Mouse (Mus musculus): Measurements from ENCODE around the gene Pax8. TPM values are rescaled to one million over a fixed set of nuclear protein-coding genes. Genes with fewer than 3 reads are reported as not detected.
A peak's percentile ranks its signal among the peaks of the same experiment; 100 is the strongest.

The Pax8 gene
- polyA plus RNA-seq, 1 experiment from 2014 or later = 0.13 TPM

- 86% methylated on average over 2 of the region's 2 CpGs for WGBS
- Histone ChIP-seq H3K27ac (no peak overlapping the region), H3K9ac (no peak overlapping the region), H3K4me1 (no peaks in the 10 kb centered on the region), H3K4me2 (no peak overlapping the region), H3K9me3 (no peaks in the 10 kb centered on the region), H3K36me3 (no peaks in the 10 kb centered on the region), H3K4me3 (no peak overlapping the region), H3K27me3 (no peaks in the 10 kb centered on the region)
- no peak for ATAC-seq (ENCODE audit: insufficient number of reproducible peaks, low FRiP score, low TSS enrichment, low read depth)
Measured at GRCm38 (mm10) chr2:24434670-24435069, 40.7 kb downstream of the Pax8 start.

DNA sequence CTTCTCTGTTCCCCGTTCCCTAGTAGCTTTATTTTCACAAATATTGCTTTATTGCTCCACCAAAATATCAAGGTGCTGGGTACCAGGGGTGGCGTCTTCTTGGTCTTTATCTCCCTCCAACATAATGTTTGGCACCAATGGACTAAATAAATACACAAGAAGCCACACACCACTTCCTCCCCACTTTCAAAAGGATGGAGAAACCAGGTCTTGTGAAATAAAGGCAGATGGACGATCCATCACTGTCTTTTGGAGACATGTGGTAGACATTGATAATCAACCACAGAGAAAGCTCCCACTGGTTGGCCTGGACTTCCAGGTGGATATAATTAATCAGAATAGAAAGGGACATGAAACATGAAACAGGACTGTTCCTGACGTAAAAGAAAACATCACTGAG is 45.6 kb downstream of the Pax8 start:
- H3K4me3 ChIP-seq = no peak overlapping the region
- no peaks in the 10 kb centered on the region for H3K4me1 ChIP-seq
- H3K9me3 ChIP-seq = no peaks in the 10 kb centered on the region
- no peak overlapping the region for H3K27ac ChIP-seq
- H3K27me3 ChIP-seq = no peaks in the 10 kb centered on the region
- H3K9ac ChIP-seq = no peak overlapping the region
- 71% methylated on average over 4 of the region's 4 CpGs for WGBS
- no peak for ATAC-seq (ENCODE audit: insufficient number of reproducible peaks, low FRiP score, low TSS enrichment, low read depth)
- no peaks in the 10 kb centered on the region for H3K36me3 ChIP-seq
- H3K4me2 ChIP-seq = no peak overlapping the region

DNA sequence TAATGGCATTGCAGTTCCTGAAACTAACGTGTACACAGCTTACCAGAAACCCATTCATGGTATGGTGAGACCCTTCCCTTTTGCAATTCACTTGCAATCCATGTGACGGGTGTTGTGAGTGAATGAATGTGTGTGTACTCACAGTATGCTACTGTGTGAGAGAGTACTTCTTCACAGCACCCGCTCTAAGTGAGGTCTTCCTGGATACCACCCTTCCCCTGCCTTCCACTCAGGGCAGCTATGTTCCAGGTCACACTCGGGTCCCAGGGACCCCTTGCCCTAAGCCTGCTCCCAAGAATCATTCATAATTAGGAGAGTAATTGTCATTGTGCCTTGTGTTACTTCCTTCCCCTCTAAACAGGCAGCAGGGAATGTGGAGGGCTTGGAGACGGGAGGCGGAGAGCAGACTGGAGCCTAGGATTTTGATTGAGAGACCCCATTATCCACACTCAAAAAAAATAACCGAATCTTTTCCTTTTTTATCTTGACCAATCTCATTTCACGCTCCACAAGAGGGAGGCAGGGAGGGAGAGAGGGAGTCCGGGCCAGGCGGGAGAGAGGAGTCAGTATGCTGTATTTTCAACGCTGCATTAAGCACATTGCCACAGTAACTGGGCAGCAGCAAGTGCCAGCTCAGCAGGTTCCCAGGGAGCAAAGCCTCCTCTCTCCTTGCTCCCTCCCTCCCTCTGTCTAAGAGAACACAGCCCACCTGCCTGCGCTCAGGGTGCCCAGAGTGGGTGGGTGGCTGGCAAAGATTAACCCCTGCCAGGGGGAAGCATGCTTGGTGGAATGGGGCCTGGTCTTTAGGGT is 47.3 kb downstream of the Pax8 start:
- no peaks in the 10 kb centered on the region for H3K9me3 ChIP-seq
- no peak overlapping the region for H3K9ac ChIP-seq
- H3K4me2 ChIP-seq = no peak overlapping the region
- H3K27ac ChIP-seq = no peak overlapping the region
- H3K4me1 ChIP-seq = no peaks in the 10 kb centered on the region
- WGBS = 63% methylated on average over 12 of the region's 12 CpGs
- no peak for ATAC-seq (ENCODE audit: insufficient number of reproducible peaks, low FRiP score, low TSS enrichment, low read depth)
- no peak overlapping the region for H3K4me3 ChIP-seq
- H3K36me3 ChIP-seq = no peaks in the 10 kb centered on the region
- no peaks in the 10 kb centered on the region for H3K27me3 ChIP-seq

DNA sequence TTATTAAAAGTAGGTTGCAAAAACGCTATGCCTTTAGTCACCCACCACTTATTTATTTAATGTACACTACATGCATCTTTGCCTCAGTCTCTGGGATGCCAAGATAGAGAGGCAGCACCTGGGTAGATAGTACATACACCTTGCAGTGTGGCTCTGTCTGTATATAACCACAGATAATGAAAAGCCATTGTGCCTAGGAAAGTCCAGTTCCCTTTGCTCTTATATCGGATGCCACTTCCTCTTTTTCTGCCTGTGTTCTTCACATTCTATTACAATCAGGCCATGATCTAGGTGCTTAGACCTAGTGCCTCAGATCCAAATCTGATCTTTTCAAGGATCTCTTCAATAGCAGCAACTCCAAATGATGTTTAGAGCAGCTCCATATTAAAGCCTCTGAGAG is 49.8 kb downstream of the Pax8 start:
- Histone ChIP-seq H3K27me3 (no peaks in the 10 kb centered on the region), H3K9me3 (no peaks in the 10 kb centered on the region), H3K4me1 (no peaks in the 10 kb centered on the region), H3K27ac (no peak overlapping the region), H3K36me3 (no peaks in the 10 kb centered on the region), H3K9ac (no peak overlapping the region), H3K4me2 (no peak overlapping the region), H3K4me3 (no peak overlapping the region)
- no peak for ATAC-seq (ENCODE audit: insufficient number of reproducible peaks, low FRiP score, low TSS enrichment, low read depth)
- 88% methylated on average over 2 of the region's 2 CpGs for WGBS

DNA sequence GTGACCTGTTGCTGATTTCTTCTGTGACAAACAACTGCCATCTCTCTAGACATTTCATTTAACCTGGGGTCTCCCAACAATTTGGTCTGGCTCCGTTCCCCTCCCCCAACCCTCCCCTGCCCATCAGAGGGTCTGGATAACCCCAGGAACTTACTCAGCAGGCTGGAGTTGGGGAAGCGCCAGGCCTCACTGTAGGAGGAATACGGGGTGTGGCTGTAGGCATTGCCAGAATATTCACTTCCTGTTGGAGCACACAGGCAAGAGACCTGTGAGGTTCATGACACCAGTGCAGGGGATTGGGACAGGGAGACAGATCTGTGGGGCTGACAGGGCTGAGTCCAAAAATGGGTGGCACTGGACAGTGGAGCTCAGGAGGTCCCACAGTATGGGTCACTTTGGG is 52.6 kb downstream of the Pax8 start:
- Histone ChIP-seq H3K4me3 (no peak overlapping the region), H3K4me2 (no peak overlapping the region), H3K9ac (no peak overlapping the region), H3K27me3 (no peaks in the 10 kb centered on the region), H3K36me3 (no peaks in the 10 kb centered on the region), H3K27ac (no peak overlapping the region), H3K9me3 (no peaks in the 10 kb centered on the region), H3K4me1 (no peaks in the 10 kb centered on the region)
- 71% methylated on average over 3 of the region's 3 CpGs for WGBS
- no peak for ATAC-seq (ENCODE audit: insufficient number of reproducible peaks, low FRiP score, low TSS enrichment, low read depth)

DNA sequence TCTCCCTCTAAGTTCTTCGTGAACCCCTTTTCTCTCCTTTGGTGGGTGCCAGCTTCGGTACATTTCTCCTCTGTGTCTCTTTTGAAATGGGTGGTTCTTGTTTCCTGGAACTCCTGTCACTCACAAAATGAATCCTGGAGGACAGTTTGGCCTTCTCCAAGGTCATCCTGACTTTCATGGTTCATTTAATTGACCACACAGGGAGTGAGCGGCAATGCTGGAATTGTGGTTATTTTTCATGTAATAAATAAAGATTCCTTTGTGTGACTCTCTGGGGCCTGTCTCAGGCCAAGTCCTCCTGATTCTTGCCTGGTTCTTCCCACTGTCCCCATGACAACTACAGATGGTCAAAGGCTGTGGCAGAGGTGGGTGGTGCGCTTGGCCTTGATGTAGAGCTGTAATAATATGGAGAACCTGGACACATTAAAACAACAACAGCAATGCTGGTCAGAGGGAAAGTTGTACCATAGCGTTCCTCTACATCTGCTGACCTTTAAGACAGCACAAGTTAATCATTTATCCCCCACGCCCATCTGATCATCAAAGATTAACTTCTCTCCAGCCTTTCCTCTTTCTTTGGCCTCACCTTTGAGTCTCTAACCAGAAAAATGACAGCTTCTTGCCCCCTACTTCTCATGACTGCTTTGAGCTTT is 54.1 kb downstream of the Pax8 start:
- H3K4me2 ChIP-seq = no peak overlapping the region
- ATAC-seq (ENCODE audit: insufficient number of reproducible peaks, low FRiP score, low TSS enrichment, low read depth) = no peak
- no peaks in the 10 kb centered on the region for H3K27me3 ChIP-seq
- H3K27ac ChIP-seq = no peak overlapping the region
- no peaks in the 10 kb centered on the region for H3K36me3 ChIP-seq
- H3K9me3 ChIP-seq = no peaks in the 10 kb centered on the region
- peaks cover 8% of the 10 kb centered on the region for H3K4me1 ChIP-seq
- no peak overlapping the region for H3K9ac ChIP-seq
- 89% methylated on average over 6 of the region's 6 CpGs for WGBS
- H3K4me3 ChIP-seq = no peak overlapping the region

DNA sequence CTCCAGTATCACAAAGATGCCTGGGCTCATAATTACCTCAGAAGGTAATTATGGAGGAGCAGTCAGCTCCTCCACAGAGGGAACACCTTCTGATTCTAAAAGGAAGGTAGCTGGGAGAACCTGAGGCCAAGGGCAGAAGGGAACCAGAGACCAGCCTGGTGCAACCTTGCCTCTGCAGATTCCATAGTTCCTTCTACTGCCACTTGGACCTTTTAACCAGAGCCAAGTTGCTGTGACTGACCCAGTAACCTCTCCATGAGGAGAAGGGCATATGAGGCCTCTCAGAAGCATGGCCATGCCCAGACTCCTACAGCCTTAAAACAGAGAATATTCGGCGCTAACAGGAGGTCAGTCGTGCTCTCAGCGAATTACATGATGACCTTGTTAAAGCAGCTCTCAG is 57.8 kb downstream of the Pax8 start:
- Histone ChIP-seq H3K4me1 (peaks cover 10% of the 10 kb centered on the region), H3K4me3 (no peak overlapping the region), H3K9me3 (no peaks in the 10 kb centered on the region), H3K9ac (no peak overlapping the region), H3K27me3 (peaks cover 3% of the 10 kb centered on the region; the same call in 1 of the 2 replicates), H3K27ac (no peak overlapping the region), H3K36me3 (no peaks in the 10 kb centered on the region), H3K4me2 (no peak overlapping the region)
- ATAC-seq (ENCODE audit: insufficient number of reproducible peaks, low FRiP score, low TSS enrichment, low read depth) = no peak
- WGBS = 85% methylated on average over 4 of the region's 4 CpGs

DNA sequence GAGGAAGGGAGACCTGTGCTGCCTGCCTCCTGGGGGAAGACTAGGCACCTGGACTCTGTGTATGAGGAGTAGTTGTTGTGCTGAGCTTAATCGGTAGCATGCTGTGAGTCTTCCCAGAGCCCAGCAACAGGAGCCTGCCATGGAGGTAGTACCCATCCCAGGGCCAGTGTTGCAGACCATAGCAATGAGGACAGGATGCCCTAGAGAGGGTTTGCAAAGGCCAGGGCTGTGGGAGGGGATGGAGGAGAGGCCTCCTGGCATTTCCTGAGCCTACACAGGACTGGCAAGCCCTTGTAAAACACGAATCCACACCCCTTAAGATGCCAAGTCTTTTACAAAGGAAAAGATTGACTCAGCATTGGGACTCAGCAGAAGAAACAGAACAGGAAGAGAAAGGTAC is 58.3 kb downstream of the Pax8 start:
- no peaks in the 10 kb centered on the region for H3K9me3 ChIP-seq
- WGBS = 12% methylated on average over 2 of the region's 2 CpGs
- no peak overlapping the region for H3K4me2 ChIP-seq
- H3K27ac ChIP-seq = no peak overlapping the region
- H3K27me3 ChIP-seq = peaks cover 3% of the 10 kb centered on the region; the same call in 1 of the 2 replicates
- 0 out of 2 replicates have a peak, but pooled peaks have one; percentile 14 for ATAC-seq (ENCODE audit: insufficient number of reproducible peaks, low FRiP score, low TSS enrichment, low read depth)
- peaks cover 10% of the 10 kb centered on the region for H3K4me1 ChIP-seq
- H3K36me3 ChIP-seq = no peaks in the 10 kb centered on the region
- no peak overlapping the region for H3K4me3 ChIP-seq
- no peak overlapping the region for H3K9ac ChIP-seq

- Histone ChIP-seq H3K4me2 (no peak overlapping the region), H3K36me3 (no peaks in the 10 kb centered on the region), H3K27me3 (peaks cover 3% of the 10 kb centered on the region; the same call in 1 of the 2 replicates), H3K4me3 (no peak overlapping the region), H3K9me3 (no peaks in the 10 kb centered on the region), H3K4me1 (peaks cover 10% of the 10 kb centered on the region), H3K9ac (no peak overlapping the region), H3K27ac (no peak overlapping the region)
- WGBS = 3% methylated on average over 9 of the region's 9 CpGs
- ATAC-seq (ENCODE audit: insufficient number of reproducible peaks, low FRiP score, low TSS enrichment, low read depth) = 0 out of 2 replicates have a peak, but pooled peaks have one; percentile 22
Measured at GRCm38 (mm10) chr2:24416668-24417067, 58.7 kb downstream of the Pax8 start.

DNA sequence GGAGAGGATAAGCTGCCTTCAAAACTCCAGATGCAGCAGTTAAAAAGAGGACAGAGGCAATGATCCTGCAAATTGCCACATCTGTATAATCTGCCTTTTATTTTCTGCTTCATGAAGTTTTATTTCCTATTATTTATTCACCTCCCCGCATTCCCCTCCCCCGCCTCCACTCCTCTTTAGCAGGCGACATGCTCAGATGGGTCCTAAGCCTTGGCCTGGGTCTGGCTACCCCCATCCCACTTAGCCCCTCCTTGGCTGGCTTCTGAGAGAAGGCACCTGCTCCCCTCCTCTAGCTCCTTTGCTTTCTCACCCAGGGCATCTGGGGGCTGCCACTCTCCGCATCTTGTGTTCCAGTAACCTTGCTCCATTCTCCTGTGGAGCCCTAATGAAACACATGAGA is 61.7 kb downstream of the Pax8 start:
- Histone ChIP-seq H3K36me3 (no peaks in the 10 kb centered on the region), H3K4me3 (no peak overlapping the region), H3K27ac (no peak overlapping the region), H3K9ac (no peak overlapping the region), H3K4me1 (peaks cover 10% of the 10 kb centered on the region), H3K4me2 (no peak overlapping the region), H3K9me3 (no peaks in the 10 kb centered on the region), H3K27me3 (peaks cover 3% of the 10 kb centered on the region; the same call in 1 of the 2 replicates)
- ATAC-seq (ENCODE audit: insufficient number of reproducible peaks, low FRiP score, low TSS enrichment, low read depth) = no peak
- 80% methylated on average over 4 of the region's 4 CpGs for whole genome bisulfite sequencing

- H3K27ac ChIP-seq = no peak overlapping the region
- H3K27me3 ChIP-seq = peaks cover 3% of the 10 kb centered on the region; the same call in 1 of the 2 replicates
- H3K4me2 ChIP-seq = no peak overlapping the region
- H3K9ac ChIP-seq = no peak overlapping the region
- no peaks in the 10 kb centered on the region for H3K36me3 ChIP-seq
- no peak for ATAC-seq (ENCODE audit: insufficient number of reproducible peaks, low FRiP score, low TSS enrichment, low read depth)
- peaks cover 10% of the 10 kb centered on the region for H3K4me1 ChIP-seq
- H3K4me3 ChIP-seq = no peak overlapping the region
- H3K9me3 ChIP-seq = no peaks in the 10 kb centered on the region
- 73% methylated on average over 3 of the region's 3 CpGs for WGBS
Measured at GRCm38 (mm10) chr2:24413172-24413571, 62.2 kb downstream of the Pax8 start.

DNA sequence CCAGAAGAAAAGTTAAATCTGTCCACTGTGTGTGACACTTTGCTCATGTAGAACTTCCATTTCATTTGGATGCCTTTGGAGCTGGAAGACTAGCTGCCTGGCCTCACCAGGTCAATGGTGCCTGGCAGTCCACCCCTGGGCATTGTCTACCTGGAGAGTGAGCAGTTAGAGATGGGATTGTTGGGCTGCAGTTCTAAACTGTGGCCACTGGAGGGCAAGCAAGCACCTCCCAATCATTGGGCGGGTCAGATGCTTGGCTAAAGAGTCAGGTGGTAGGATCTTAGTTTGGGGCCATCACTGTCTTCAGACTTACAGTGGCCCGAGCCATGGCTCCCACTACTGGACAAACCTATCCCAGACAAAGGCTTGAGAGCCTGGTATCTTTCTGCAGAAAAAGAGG is 66.2 kb downstream of the Pax8 start:
- Histone ChIP-seq H3K27ac (no peak overlapping the region), H3K4me2 (no peak overlapping the region), H3K4me3 (no peak overlapping the region), H3K4me1 (peaks cover 6% of the 10 kb centered on the region; the same call in 1 of the 2 replicates), H3K27me3 (peaks cover 3% of the 10 kb centered on the region; the same call in 1 of the 2 replicates), H3K9ac (no peak overlapping the region), H3K9me3 (no peaks in the 10 kb centered on the region), H3K36me3 (no peaks in the 10 kb centered on the region)
- WGBS = 3% methylated on average over 2 of the region's 2 CpGs
- ATAC-seq (ENCODE audit: insufficient number of reproducible peaks, low FRiP score, low TSS enrichment, low read depth) = no peak

Measured in limb, embryonic 15.5 days (tissue).